Mouse (Mus musculus) neural tube, embryonic 14.5 days (tissue): ENCODE measurements around the gene Nebl. TPM values are rescaled to one million over a fixed set of nuclear protein-coding genes. Genes with fewer than 3 reads are reported as not detected.

Experiments
- ATAC-seq: fragments of 200-750 bp; cut with Nextera tagmentation; 2 replicates; pipeline ENCODE4 v1.8.0; 2017; ENCODE audit warnings: low read depth, mild to moderate bottlenecking, moderate TSS enrichment, moderate library complexity
- H3K27ac ChIP-seq: fragments of 300-500 bp; sonication (generic); 2 replicates; pipeline ENCODE4 v1.5.1; 2014; ENCODE audit warnings: low read depth, mild to moderate bottlenecking, control low read depth, low read length, moderate library complexity, mixed read lengths
- H3K27me3 ChIP-seq: fragments of 300-500 bp; sonication (generic); 2 replicates; pipeline ENCODE4 v1.6.1; 2014; ENCODE audit warnings: low read length; ENCODE audit not compliant: control insufficient read depth, insufficient read depth
- H3K36me3 ChIP-seq: fragments of 300-500 bp; sonication (generic); 2 replicates; pipeline ENCODE4 v1.6.1; 2014; ENCODE audit warnings: low read length, mixed read lengths; ENCODE audit not compliant: control insufficient read depth, insufficient read depth
- H3K4me1 ChIP-seq: fragments of 300-500 bp; sonication (generic); 2 replicates; pipeline ENCODE4 v1.6.1; 2014; ENCODE audit warnings: low read length; ENCODE audit not compliant: control insufficient read depth, insufficient read depth
- H3K4me2 ChIP-seq: fragments of 300-500 bp; sonication (generic); 2 replicates; pipeline ENCODE4 v1.6.1; 2014; ENCODE audit warnings: mild to moderate bottlenecking, low read depth, low read length, control low read depth
- H3K4me3 ChIP-seq: fragments of 300-500 bp; sonication (generic); 2 replicates; pipeline ENCODE4 v1.5.1; 2014; ENCODE audit warnings: low read depth, low read length, control low read depth, mixed read lengths
- H3K9ac ChIP-seq: fragments of 300-500 bp; sonication (generic); replicated peaks from 2 replicates; pipeline ENCODE4 v1.6.1; 2014; ENCODE audit warnings: low read depth, mild to moderate bottlenecking, control low read depth, low read length, mixed read lengths
- H3K9me3 ChIP-seq: fragments of 300-500 bp; sonication (generic); 2 replicates; pipeline ENCODE4 v1.6.1; 2016; ENCODE audit warnings: low read length; ENCODE audit not compliant: control insufficient read depth
- WGBS: fragments of 180-500 bp; shearing (Covaris S2); extraction: QIAGEN DNeasy Blood & Tissue Kit; methylation state at CpG from one replicate; pipeline ENCODE4 v1.1.7; 2014; 5-methylcytosine and 5-hydroxymethylcytosine counted together
- polyA plus RNA-seq: library from polyadenylated mRNA; unstranded; fragments of >200 nt; fragmentation: Nextera tagmentation; extraction: Ambion mirVana; gene quantifications from 2 replicates; pipeline ENCODE4 v1.2.1, GENCODE M21; 2014

Gene Nebl
- polyA plus RNA-seq, 1 experiment from 2014 or later = 16.7 TPM

GRCm38 (mm10) chr2:17623931-17624330, 107.3 kb downstream of the Nebl start:
- no peak overlapping the region for H3K27ac ChIP-seq
- H3K4me1 ChIP-seq = no peaks in the 10 kb centered on the region
- WGBS = 80% methylated on average over 3 of the region's 3 CpGs
- H3K4me2 ChIP-seq = no peak overlapping the region
- H3K4me3 ChIP-seq = no peak overlapping the region
- H3K9me3 ChIP-seq = no peaks in the 10 kb centered on the region
- H3K9ac ChIP-seq = no peak overlapping the region
- no peaks in the 10 kb centered on the region for H3K36me3 ChIP-seq
- ATAC-seq = no peak
- H3K27me3 ChIP-seq = no peaks in the 10 kb centered on the region

GRCm38 (mm10) chr2:17610259-17610658, 121.0 kb downstream of the Nebl start:
- no peaks in the 10 kb centered on the region for H3K9me3 ChIP-seq

GRCm38 (mm10) chr2:17603573-17603972, 127.7 kb downstream of the Nebl start:
- WGBS = 38% methylated on average over 4 of the region's 4 CpGs
- no peaks in the 10 kb centered on the region for H3K9me3 ChIP-seq
- H3K36me3 ChIP-seq = no peaks in the 10 kb centered on the region
- H3K9ac ChIP-seq = no peak overlapping the region
- no peaks in the 10 kb centered on the region for H3K4me1 ChIP-seq
- no peak overlapping the region for H3K4me3 ChIP-seq
- H3K4me2 ChIP-seq = no peak overlapping the region
- no peak for ATAC-seq
- H3K27me3 ChIP-seq = no peaks in the 10 kb centered on the region
- H3K27ac ChIP-seq = no peak overlapping the region

More at GRCm38 (mm10) chr2:17610259-17610658, 121.0 kb downstream of the Nebl start:
- Histone ChIP-seq H3K9ac (no peak overlapping the region), H3K36me3 (no peaks in the 10 kb centered on the region), H3K27ac (no peak overlapping the region), H3K4me1 (no peaks in the 10 kb centered on the region), H3K4me3 (no peak overlapping the region), H3K27me3 (no peaks in the 10 kb centered on the region), H3K4me2 (no peak overlapping the region)
- 70% methylated on average over 3 of the region's 3 CpGs for WGBS
- ATAC-seq = no peak

- Histone ChIP-seq H3K9ac (no peak overlapping the region), H3K4me1 (no peaks in the 10 kb centered on the region), H3K4me3 (no peak overlapping the region), H3K9me3 (no peaks in the 10 kb centered on the region), H3K27me3 (no peaks in the 10 kb centered on the region), H3K4me2 (no peak overlapping the region), H3K36me3 (no peaks in the 10 kb centered on the region), H3K27ac (no peak overlapping the region)
- no peak for ATAC-seq
- WGBS = 44% methylated on average over 2 of the region's 2 CpGs
Measured at GRCm38 (mm10) chr2:17600652-17601051, 130.6 kb downstream of the Nebl start.

- H3K4me1 ChIP-seq = no peaks in the 10 kb centered on the region
- no peak overlapping the region for H3K4me3 ChIP-seq
- no peak overlapping the region for H3K4me2 ChIP-seq
- no peaks in the 10 kb centered on the region for H3K9me3 ChIP-seq
- ATAC-seq = no peak
- no peaks in the 10 kb centered on the region for H3K27me3 ChIP-seq
- no peak overlapping the region for H3K27ac ChIP-seq
- 43% methylated on average over 4 of the region's 4 CpGs for WGBS
- H3K36me3 ChIP-seq = no peaks in the 10 kb centered on the region
- no peak overlapping the region for H3K9ac ChIP-seq
Measured at GRCm38 (mm10) chr2:17599860-17600259, 131.4 kb downstream of the Nebl start.

- H3K27ac ChIP-seq = no peak overlapping the region
- no peak for ATAC-seq
- H3K36me3 ChIP-seq = no peaks in the 10 kb centered on the region
- no peak overlapping the region for H3K9ac ChIP-seq
- no peaks in the 10 kb centered on the region for H3K27me3 ChIP-seq
- H3K4me1 ChIP-seq = no peaks in the 10 kb centered on the region
- WGBS = 54% methylated on average over 2 of the region's 2 CpGs
- H3K9me3 ChIP-seq = no peaks in the 10 kb centered on the region
- no peak overlapping the region for H3K4me3 ChIP-seq
- no peak overlapping the region for H3K4me2 ChIP-seq
Measured at GRCm38 (mm10) chr2:17597932-17598331, 133.3 kb downstream of the Nebl start.

GRCm38 (mm10) chr2:17589669-17590068, 141.6 kb downstream of the Nebl start:
- WGBS = 86% methylated on average over 3 of the region's 3 CpGs
- Histone ChIP-seq H3K4me3 (no peak overlapping the region), H3K4me2 (no peak overlapping the region), H3K9me3 (no peaks in the 10 kb centered on the region), H3K27ac (no peak overlapping the region), H3K27me3 (no peaks in the 10 kb centered on the region), H3K4me1 (no peaks in the 10 kb centered on the region), H3K9ac (no peak overlapping the region), H3K36me3 (no peaks in the 10 kb centered on the region)
- ATAC-seq = no peak

GRCm38 (mm10) chr2:17585329-17585992, 145.8 kb downstream of the Nebl start:
- H3K27me3 ChIP-seq = no peaks in the 10 kb centered on the region
- H3K9me3 ChIP-seq = no peaks in the 10 kb centered on the region
- H3K36me3 ChIP-seq = no peaks in the 10 kb centered on the region
- H3K4me2 ChIP-seq = no peak overlapping the region
- H3K4me1 ChIP-seq = no peaks in the 10 kb centered on the region
- no peak overlapping the region for H3K27ac ChIP-seq
- no peak overlapping the region for H3K4me3 ChIP-seq
- 63% methylated on average over 6 of the region's 6 CpGs for WGBS
- no peak for ATAC-seq
- no peak overlapping the region for H3K9ac ChIP-seq

- no peaks in the 10 kb centered on the region for H3K4me1 ChIP-seq
- no peak overlapping the region for H3K4me3 ChIP-seq
- no peak overlapping the region for H3K9ac ChIP-seq
- no peaks in the 10 kb centered on the region for H3K27me3 ChIP-seq
- no peak for ATAC-seq
- H3K36me3 ChIP-seq = no peaks in the 10 kb centered on the region
- WGBS = 74% methylated on average over 3 of the region's 3 CpGs
- no peak overlapping the region for H3K4me2 ChIP-seq
- no peaks in the 10 kb centered on the region for H3K9me3 ChIP-seq
- H3K27ac ChIP-seq = no peak overlapping the region
Measured at GRCm38 (mm10) chr2:17575648-17576047, 155.6 kb downstream of the Nebl start.
